Mouse (Mus musculus) midbrain, embryonic 16.5 days (tissue): ENCODE measurements around the gene Crlf3. TPM values are rescaled to one million over a fixed set of nuclear protein-coding genes. Genes with fewer than 3 reads are reported as not detected.

Experiments used
- ATAC-seq: fragments of 200-750 bp; cut with Nextera tagmentation; 2 replicates; pipeline ENCODE4 v1.8.0; 2017; ENCODE audit warnings: moderate TSS enrichment
- H3K27ac ChIP-seq: fragments of 300-500 bp; sonication (generic); 2 replicates; pipeline ENCODE4 v1.5.1; 2014; ENCODE audit warnings: mild to moderate bottlenecking, low read length, mixed read lengths
- H3K27me3 ChIP-seq: fragments of 300-500 bp; sonication (generic); 2 replicates; pipeline ENCODE4 v1.6.1; 2014; ENCODE audit warnings: low read depth, low read length, mixed read lengths; ENCODE audit not compliant: control insufficient read depth, insufficient read depth
- H3K36me3 ChIP-seq: fragments of 300-500 bp; sonication (generic); 2 replicates; pipeline ENCODE4 v1.6.1; 2014; ENCODE audit warnings: mild to moderate bottlenecking, low read length, moderate library complexity, mixed read lengths; ENCODE audit not compliant: control insufficient read depth, insufficient read depth
- H3K4me1 ChIP-seq: fragments of 300-500 bp; sonication (generic); 2 replicates; pipeline ENCODE4 v1.6.1; 2014; ENCODE audit warnings: mild to moderate bottlenecking, low read length, mixed read lengths; ENCODE audit not compliant: control insufficient read depth, insufficient read depth
- H3K4me2 ChIP-seq: fragments of 300-500 bp; sonication (generic); 2 replicates; pipeline ENCODE4 v1.6.1; 2014; ENCODE audit warnings: mild to moderate bottlenecking, low read length, mixed read lengths
- H3K4me3 ChIP-seq: fragments of 300-500 bp; sonication (generic); 2 replicates; pipeline ENCODE4 v1.5.1; 2014; ENCODE audit warnings: low read depth, mild to moderate bottlenecking, low read length, moderate library complexity, mixed read lengths
- H3K9ac ChIP-seq: fragments of 300-500 bp; sonication (generic); 2 replicates; pipeline ENCODE4 v1.6.1; 2014; ENCODE audit warnings: low read depth, low read length, mixed read lengths
- H3K9me3 ChIP-seq: fragments of 300-500 bp; sonication (generic); replicated peaks from 2 replicates; pipeline ENCODE4 v1.6.1; 2014; ENCODE audit warnings: mild to moderate bottlenecking, low read length, mixed read lengths; ENCODE audit not compliant: control insufficient read depth, poor library complexity, severe bottlenecking
- WGBS: fragments of 180-500 bp; shearing (Covaris S2); extraction: QIAGEN DNeasy Blood & Tissue Kit; methylation state at CpG from one replicate; pipeline ENCODE4 v1.1.7; 2014; 5-methylcytosine and 5-hydroxymethylcytosine counted together
- polyA plus RNA-seq: library from polyadenylated mRNA; unstranded; fragments of >200 nt; fragmentation: Nextera tagmentation; extraction: Ambion mirVana; gene quantifications from 2 replicates; pipeline ENCODE4 v1.2.1, GENCODE M21; 2015

Gene Crlf3
- polyA plus RNA-seq = 10.4 and 12.7 TPM in 2 replicates

DNA sequence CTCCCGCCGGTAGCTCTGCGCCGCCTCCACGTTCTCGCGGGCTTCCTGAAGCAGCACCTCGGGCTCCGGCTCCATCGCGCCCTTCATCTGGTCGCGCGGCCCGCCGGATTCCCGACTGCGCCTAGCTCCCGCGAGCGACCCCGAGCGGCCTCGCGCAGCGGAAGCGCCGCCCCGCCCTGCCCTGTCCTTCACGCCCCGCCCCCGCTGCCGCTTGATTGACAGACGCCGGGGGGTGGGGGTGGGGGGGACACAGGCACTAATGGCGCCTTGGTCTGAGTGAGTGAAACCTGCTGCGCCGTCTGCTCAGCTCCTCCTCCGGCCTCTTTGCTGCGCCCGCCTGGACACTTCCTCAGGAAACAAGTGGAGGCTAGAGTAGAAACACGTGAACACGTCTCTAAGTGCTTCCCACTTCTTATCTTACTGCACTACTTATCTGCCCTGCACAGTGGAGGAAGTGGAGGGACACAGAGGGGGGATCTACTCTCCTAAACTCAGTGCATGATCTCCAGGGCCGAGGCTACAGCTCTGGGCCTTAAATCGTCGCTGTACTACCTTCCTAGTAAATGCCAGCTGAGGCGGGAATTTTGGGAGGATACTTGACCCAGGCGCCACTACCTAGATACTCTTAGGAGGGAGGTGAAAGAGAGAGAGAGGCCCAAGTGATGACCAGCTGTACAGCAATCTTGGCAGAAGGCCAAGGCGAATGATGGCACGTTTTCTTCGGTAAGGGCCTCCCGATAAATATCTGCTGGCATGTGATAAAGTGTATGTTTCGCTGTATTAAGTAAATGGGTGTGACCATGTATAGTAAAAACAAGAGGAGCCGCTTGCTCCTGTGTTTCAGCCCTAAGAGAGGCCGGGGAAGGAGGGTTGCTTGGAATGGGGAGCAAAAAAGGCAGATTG, at the start of gene Crlf3:
Crlf3 (minus strand) TSS at position 166 of the 903 bp plus-strand sequence.
- no peaks in the 10 kb centered on the region for H3K9me3 ChIP-seq
- ATAC-seq = peak; percentile 93
- peak within 1 kb of the TSS; percentile 77 for H3K9ac ChIP-seq
- peak within 1 kb of the TSS; percentile 76 for H3K4me2 ChIP-seq
- peaks cover 8% of the 10 kb centered on the region; the same call in 1 of the 2 replicates for H3K4me1 ChIP-seq
- no peaks in the 10 kb centered on the region for H3K27me3 ChIP-seq
- peak within 1 kb of the TSS; percentile 74 for H3K27ac ChIP-seq
- peak within 1 kb of the TSS; percentile 76 for H3K4me3 ChIP-seq
- H3K36me3 ChIP-seq = no peaks in the 10 kb centered on the region
- WGBS = 6% methylated on average over 52 of the region's 55 CpGs

DNA sequence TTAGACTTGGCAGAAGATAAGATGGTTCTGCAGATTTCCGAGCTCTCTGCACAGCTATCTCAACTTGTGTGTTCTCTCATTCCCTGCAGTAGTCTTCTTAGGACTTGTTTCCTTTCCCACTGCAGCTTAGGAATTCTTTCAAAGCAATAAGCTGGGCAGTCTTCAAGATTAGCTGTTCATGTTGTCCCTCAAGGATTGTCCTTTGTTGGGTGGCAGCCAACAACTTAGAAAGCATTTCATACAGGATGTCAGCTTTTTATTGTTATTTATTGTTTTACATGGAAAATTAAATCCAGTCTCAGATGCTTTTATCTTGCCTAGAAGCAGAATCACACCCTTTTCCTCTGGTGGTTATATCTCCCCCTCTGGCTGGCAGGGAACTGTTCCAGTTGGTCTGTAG, 35.6 kb upstream of the Crlf3 start:
- Histone ChIP-seq H3K36me3 (peaks cover 25% of the 10 kb centered on the region), H3K9ac (no peak overlapping the region), H3K9me3 (no peaks in the 10 kb centered on the region), H3K27ac (no peak overlapping the region), H3K27me3 (no peaks in the 10 kb centered on the region), H3K4me1 (no peaks in the 10 kb centered on the region), H3K4me3 (no peak overlapping the region), H3K4me2 (no peak overlapping the region)
- no peak for ATAC-seq
- 85% methylated on average over 1 of the region's 1 CpGs for WGBS

GRCm38 (mm10) chr11:80104407-80104806, 23.6 kb upstream of the Crlf3 start:
- H3K27me3 ChIP-seq = no peaks in the 10 kb centered on the region
- no peak overlapping the region for H3K4me3 ChIP-seq
- WGBS = 86% methylated on average over 1 of the region's 1 CpGs
- no peak for ATAC-seq
- peaks cover 11% of the 10 kb centered on the region for H3K36me3 ChIP-seq
- no peak overlapping the region for H3K4me2 ChIP-seq
- H3K9me3 ChIP-seq = no peaks in the 10 kb centered on the region
- no peak overlapping the region for H3K9ac ChIP-seq
- no peak overlapping the region for H3K27ac ChIP-seq
- H3K4me1 ChIP-seq = no peaks in the 10 kb centered on the region

DNA sequence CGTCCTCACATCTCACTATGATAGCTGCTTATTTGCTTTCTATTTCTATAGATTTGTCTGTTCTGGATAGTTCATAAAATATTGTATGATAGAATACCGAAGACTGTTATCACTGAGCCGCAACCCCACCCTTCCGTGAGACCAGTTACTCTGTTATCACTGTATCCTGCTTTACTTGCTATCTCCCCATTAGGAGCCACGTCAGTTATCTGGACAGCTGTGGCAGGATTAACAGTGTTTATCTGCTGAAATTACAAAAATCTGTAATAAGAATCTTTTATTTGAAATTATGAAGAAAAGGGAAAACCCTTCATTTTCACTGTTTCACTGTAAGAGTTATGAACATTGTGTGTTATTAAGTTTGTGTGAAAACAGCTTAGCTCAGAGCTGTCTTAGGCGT, 20.5 kb upstream of the Crlf3 start:
- Histone ChIP-seq H3K27me3 (no peaks in the 10 kb centered on the region), H3K27ac (no peak overlapping the region), H3K36me3 (peaks cover 12% of the 10 kb centered on the region), H3K9ac (no peak overlapping the region), H3K4me1 (no peaks in the 10 kb centered on the region), H3K4me3 (no peak overlapping the region), H3K4me2 (no peak overlapping the region), H3K9me3 (no peaks in the 10 kb centered on the region)
- no peak for ATAC-seq
- 97% methylated on average over 6 of the region's 6 CpGs for WGBS

GRCm38 (mm10) chr11:80098444-80099056, 17.8 kb upstream of the Crlf3 start:
- H3K4me2 ChIP-seq = no peak overlapping the region
- 92% methylated on average over 3 of the region's 3 CpGs for WGBS

DNA sequence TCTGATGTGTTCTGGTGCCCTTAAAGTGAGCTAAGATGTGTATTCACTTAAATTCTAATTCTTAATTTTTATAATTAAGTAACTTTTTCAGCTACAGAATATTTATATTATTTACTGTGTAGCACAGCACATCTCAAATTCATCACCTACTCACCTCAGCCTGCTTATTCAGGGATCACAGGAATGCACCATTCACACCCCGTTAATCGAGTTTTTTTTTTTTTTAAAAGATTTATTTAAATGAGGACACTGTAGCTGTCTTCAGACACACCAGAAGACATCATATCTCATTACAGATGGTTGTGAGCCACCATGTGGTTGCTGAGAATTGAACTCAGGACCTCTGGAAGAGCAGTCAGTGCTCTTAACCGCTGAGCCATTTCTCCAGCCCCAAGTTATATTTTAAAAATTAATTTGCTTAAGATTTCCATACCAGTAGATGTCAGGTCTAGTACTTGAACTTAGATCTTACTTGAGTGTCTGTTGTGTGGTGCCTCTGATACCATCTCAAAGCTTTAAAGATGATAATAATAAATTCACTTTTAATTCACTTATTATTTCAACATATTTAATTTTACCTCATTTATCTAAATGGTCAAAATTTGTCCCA, 9.9 kb upstream of the Crlf3 start:
- Histone ChIP-seq H3K9ac (no peak overlapping the region), H3K4me1 (peaks cover 8% of the 10 kb centered on the region), H3K27me3 (no peaks in the 10 kb centered on the region), H3K4me2 (peak overlapping the region; percentile 97), H3K36me3 (no peaks in the 10 kb centered on the region), H3K4me3 (no peak overlapping the region), H3K9me3 (no peaks in the 10 kb centered on the region), H3K27ac (no peak overlapping the region)
- ATAC-seq = no peak
- WGBS = 56% methylated on average over 3 of the region's 3 CpGs

More at GRCm38 (mm10) chr11:80098444-80099056, 17.8 kb upstream of the Crlf3 start:
- ATAC-seq = no peak
- no peak overlapping the region for H3K4me3 ChIP-seq
- no peaks in the 10 kb centered on the region for H3K9me3 ChIP-seq
- H3K27ac ChIP-seq = no peak overlapping the region
- H3K36me3 ChIP-seq = peaks cover 5% of the 10 kb centered on the region; the same call in 1 of the 2 replicates
- no peak overlapping the region for H3K9ac ChIP-seq
- no peaks in the 10 kb centered on the region for H3K4me1 ChIP-seq
- no peaks in the 10 kb centered on the region for H3K27me3 ChIP-seq

- peaks cover 8% of the 10 kb centered on the region for H3K4me1 ChIP-seq
- peak overlapping the region; percentile 92 for H3K9ac ChIP-seq
- H3K36me3 ChIP-seq = no peaks in the 10 kb centered on the region
- no peak overlapping the region for H3K27ac ChIP-seq
- under 1% methylated on average over 14 of the region's 14 CpGs for WGBS
- H3K4me2 ChIP-seq = peak overlapping the region; percentile 97
- no peaks in the 10 kb centered on the region for H3K27me3 ChIP-seq
- no peaks in the 10 kb centered on the region for H3K9me3 ChIP-seq
- ATAC-seq = no peak
- H3K4me3 ChIP-seq = peak overlapping the region; percentile 100
Measured at GRCm38 (mm10) chr11:80089817-80090214, 9.0 kb upstream of the Crlf3 start.

DNA sequence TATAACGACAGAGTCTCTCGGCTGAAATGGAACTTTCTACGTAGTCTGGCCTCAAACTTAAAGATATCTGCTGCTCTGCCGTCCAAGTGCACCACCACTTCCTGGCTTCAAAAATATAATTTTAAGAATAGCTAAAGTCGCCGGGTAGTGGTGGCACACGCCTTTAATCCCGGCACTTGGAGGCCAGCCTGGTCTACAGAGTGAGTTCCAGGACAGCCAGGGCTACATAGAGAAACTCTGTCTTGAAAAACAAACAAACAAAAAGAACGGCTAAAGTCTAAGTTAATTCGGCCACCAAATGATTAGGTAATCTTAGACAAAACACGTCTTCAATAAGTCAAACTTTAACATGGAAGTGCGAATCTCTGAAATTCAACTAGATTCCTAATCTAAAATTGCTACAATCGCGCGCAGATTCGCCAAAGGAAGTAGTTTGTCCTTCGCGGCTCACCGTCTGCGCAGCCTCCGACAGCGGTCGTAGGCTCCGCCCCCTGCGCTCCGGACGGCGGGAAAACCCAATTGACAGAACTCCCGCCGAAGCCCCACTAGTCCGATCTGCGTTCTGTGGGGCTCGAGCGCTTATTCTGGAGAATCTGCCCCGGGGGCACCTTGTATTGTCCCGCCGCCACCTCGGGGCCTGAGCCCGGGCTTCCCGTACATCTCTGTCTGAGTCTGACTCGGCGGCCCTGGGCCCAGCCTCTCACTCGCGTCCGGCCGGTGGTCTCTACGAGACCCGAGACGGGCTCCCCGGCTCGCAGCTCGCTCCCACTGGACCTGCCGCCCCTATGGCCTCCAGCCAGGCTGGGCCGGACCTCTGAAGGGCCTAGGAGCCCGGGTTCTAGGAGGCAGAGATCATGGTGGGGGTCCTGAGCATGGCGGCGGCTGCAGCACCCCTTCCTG, 8.4 kb upstream of the Crlf3 start, which contains the start of gene Atad5:
Atad5 (plus strand) TSS at position 484 of the 900 bp plus-strand sequence.
- H3K4me3 ChIP-seq = peak within 1 kb of the TSS; percentile 100
- H3K9me3 ChIP-seq = no peaks in the 10 kb centered on the region
- peak; percentile 73 for ATAC-seq
- no peaks in the 10 kb centered on the region for H3K36me3 ChIP-seq
- peak within 1 kb of the TSS; percentile 97 for H3K4me2 ChIP-seq
- peak within 1 kb of the TSS; percentile 92 for H3K9ac ChIP-seq
- 5% methylated on average over 57 of the region's 57 CpGs for WGBS
- H3K27ac ChIP-seq = no peak within 1 kb of the TSS; the same call in 1 of the 2 replicates
- H3K4me1 ChIP-seq = peaks cover 8% of the 10 kb centered on the region
- no peaks in the 10 kb centered on the region for H3K27me3 ChIP-seq
